Mouse (Mus musculus): ENCODE results near the gene Gm11111. TPM values are rescaled to one million over a fixed set of nuclear protein-coding genes. Genes with fewer than 3 reads are reported as not detected.

The Gm11111 gene
- not detected in 2 replicates for polyA plus RNA-seq (2015; fragmentation: Nextera tagmentation; extraction: Ambion mirVana)

GRCm38 (mm10) chr5:98552395-98552794 is at the start of gene Gm11111:
TSS of gene Gm11111 (plus strand) at chr5:98552695.

Other genes starting within 250 kb of the Gm11111 start
- gene Cfap299, start 223.4 kb upstream of the Gm11111 start, polyA plus RNA-seq (2015; fragmentation: Nextera tagmentation; extraction: Ambion mirVana) = not detected in 2 replicates

All from spleen, postnatal 0 days (tissue).